Mouse (Mus musculus): ENCODE results near the gene Hist1h2bj.
A peak's percentile ranks its signal among the peaks of the same experiment; 100 is the strongest.

Hist1h2bj gene

DNA sequence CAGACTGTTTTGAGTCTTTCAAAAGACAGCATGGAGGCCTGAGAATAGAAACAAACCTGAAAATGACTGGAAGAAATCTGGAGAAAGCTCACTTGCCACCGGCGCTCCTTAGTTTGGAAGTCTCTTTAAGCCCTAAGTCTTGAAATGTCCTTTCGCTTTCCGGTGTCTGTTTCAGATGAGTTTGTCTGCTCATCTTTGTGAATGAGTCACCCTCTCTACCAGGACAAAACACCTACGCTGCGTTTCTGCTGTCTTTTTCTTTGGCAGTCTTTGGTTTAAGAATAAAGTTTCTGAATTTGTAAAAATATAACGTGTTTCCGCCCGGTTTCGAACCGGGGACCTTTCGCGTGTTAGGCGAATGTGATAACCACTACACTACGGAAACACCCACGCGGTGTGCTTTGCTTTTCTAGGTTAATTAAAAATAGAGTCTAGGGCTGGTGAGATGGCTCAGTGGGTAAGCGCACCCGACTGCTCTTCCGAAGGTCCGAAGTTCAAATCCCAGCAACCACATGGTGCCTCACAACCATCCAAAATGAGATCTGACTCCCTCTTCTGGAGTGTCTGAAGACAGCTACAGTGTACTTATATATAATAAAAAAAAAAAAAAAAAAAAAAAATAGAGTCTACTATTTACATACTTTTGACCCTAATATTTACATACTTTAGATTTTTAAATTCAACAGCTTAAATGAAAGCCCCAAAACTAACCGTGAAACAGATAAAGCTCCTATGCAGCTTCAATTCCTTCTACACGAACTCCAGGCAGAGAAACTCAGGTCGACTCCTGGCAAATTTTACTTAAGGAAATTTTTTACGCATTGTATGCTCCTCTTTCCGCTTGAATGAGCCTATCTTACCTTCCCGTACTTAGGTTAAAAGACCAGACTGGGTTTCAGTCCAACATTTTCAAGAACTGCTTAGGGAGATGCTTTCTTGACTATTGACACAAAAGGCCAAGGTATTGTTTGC lies 27.2 kb upstream of the Hist1h2bj start:
- DNase-seq (ENCODE audit: low spot score), result peak; percentile 93

DNA sequence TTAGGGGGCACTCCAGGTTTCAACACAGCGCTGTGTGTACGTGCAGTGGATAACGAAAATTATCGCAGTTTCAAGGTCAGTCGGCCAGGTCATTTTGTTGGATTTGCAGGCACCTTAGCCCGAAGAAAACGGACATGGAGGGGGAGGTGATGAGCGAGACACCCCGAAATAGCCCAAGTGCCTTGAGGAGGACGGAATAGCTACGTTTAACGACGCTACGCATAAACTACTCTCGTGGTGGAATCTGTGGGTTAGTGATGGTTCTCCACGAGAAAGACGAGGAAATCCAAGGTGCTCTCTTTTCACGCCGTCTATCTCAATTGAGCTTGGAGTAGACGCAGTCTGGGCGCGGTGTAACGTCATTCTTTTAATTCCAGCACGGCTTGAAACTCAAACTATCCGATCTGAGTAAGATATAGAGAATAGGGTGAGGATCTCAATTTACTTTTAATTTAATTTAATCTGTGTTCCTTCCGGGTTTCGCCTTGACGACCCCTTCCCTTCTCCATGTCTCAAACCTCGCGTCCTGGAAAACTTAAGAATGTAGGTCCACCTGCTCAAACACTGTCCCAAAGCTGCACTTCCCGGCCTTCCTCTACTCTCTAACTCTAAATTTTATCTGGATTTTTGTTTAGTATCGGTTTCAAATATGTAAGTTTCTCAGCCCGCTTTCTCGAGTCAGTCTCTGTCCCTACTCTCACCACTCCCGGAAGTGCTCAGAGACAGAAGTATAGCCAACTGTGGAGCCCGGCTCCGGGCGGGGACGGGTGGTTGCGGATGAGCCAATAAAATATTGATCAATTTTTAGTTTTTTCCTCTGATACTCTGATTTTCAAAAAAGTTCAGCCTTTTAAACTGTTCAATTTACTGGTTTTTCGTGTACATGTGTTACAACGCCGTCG lies 22.8 kb upstream of the Hist1h2bj start:
- peak; percentile 40 for DNase-seq (ENCODE audit: low spot score)

DNA sequence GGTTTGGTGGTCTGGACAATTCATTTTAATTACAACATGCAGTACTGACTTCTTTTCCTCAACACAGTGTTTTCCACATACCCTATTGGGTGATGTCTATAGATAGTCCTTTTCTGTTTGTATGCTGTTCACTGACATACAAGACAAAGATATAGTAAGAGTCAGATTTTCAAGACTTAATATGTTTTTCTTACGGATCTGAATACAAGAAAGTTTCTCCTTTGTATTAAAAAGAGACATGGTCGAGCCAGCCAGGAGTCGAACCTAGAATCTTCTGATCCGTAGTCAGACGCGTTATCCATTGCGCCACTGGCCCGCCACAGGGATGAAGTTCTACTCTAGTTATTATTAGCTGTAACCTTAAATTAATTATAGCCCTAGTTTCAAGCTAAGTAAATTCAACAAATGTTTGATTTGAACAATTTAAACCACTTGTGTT lies 22.1 kb upstream of the Hist1h2bj start:
- peak; percentile 78 for DNase-seq (ENCODE audit: low spot score)

DNA sequence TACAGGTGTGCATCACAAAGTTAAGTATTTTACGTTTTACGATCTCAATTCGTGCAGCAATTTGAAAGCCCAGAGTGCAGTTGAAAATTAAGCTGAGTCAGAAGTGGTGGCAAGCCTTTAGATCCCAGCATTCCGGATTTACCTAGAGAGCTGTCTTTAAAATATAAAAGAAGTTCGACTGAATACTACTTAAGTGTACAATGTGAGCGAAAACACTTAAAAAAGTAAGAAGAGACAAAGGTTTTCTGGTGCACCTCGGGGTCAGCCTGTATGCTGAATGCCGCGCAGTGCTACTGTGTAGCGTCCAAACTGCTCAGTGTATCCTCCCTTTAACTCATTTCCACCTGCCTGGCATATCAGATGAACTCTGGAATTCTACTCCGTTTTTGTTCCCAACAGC lies 21.4 kb upstream of the Hist1h2bj start:
- peak; percentile 57 for DNase-seq (ENCODE audit: low spot score)

DNA sequence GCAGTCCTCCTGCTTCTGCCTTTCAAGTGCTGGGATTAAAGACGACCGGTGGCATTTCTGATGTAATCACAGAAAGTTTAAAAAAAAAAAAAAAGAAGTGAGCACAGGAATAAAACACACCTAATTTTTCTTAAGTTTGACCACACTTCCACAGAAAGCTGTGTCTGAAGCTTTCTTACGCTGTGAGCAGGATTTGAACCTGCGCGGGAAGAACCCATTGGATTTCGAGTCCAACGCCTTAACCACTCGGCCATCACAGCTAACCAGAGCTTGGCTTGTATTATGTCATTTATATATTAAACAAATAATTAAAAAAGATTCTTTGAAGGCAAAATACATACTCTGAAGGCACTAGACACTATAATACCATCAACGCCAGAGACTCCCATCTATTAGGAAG lies 20.8 kb upstream of the Hist1h2bj start:
- DNase-seq (ENCODE audit: low spot score), result peak; percentile 81

DNA sequence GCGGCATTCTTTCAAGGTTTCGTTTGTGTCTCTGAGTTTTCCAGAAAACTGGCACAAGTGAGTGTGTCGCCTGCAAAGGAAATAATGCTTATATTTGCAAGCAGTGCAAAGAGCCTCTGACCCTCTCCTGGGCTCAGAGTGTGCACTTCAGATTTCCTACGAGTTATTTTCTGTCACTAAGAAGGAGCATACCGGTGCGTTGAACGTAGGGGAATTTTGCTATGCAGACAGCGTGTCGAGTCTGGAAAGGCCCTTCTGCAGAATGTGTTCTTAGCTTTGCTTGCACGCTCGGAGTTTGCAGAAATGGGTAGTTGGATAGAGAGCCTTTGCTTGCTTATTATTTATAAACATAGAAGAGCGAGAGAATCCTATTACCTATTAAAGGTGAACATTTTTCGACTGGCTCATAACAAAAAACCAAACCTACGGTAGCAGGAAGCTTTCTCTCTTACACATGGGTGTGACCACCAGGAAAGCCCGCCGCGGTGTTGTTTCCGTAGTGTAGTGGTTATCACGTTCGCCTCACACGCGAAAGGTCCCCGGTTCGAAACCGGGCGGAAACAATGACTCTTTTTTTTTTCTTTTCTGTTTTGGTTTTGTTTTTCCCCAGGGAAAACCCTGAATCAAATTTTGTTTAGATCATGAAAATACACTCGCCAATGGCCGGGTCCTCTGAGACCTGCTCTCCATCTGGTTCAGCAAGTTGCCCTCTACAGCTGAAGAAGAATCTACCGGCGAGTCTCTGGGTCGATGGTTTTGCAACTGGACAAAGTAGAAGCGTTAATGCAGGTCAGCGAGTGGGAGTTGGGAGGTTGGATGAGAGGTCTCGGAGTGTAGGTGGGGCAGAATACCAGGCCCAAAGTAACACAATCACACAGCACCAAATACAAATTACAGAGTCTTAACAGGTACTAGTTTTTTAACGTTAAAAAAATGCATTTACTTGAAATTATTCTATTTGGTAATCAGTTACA lies 16.7 kb upstream of the Hist1h2bj start:
- DNase-seq (ENCODE audit: low spot score), result peak; percentile 87

DNA sequence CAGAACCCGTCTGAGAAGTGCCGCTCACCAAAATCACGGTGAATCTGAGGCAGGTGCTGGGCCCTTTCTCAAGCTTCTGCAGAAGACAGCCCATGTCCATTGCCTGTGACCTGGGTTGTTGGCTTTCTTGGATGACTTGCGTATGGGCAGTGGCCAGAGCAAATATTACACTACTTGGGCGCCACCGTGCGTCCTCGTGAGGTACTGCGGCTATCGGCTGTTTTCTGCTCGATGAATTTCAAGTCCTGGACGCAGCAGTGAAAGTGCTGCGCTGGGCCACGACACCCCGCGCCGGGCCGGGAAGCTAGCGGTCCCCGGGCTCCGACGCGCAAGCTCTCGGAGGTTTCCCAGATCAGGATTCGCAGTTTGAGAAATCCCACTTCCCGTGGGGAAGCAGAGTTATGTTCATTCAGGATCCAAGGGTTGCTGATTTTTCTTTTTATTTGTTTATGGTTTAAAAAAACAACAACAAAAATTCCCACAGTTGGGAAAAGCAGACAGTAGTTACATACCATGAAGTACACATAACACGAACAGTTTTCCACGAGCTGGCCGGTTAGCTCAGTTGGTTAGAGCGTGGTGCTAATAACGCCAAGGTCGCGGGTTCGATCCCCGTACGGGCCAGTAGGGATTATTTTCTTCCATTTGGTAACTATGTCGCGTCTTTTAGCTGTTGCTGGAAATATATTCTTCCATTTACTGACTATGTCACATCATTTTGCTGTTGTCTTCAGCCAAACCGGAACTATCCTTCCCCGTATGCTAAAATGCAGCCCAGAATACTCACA lies 14.1 kb upstream of the Hist1h2bj start:
- peak; percentile 95 for DNase-seq (ENCODE audit: low spot score)

DNA sequence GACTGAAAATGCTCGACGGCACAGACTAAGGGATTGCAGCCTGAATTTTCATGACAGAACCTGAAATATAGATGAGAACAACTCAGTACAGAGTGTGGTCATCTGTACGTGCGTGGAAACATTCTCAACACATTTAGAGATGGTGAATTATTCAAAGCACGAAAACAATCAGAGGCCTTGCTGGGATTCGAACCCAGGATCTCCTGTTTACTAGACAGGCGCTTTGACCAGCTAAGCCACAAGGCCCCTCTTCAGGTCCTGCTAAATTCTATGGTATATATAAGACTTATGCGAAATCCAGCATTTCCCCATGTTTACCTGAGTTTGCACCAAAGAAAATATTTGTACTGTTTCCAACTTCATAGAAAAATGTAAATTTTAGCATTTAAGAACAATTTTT lies 13.1 kb upstream of the Hist1h2bj start:
- peak; percentile 64 for DNase-seq (ENCODE audit: low spot score)

DNA sequence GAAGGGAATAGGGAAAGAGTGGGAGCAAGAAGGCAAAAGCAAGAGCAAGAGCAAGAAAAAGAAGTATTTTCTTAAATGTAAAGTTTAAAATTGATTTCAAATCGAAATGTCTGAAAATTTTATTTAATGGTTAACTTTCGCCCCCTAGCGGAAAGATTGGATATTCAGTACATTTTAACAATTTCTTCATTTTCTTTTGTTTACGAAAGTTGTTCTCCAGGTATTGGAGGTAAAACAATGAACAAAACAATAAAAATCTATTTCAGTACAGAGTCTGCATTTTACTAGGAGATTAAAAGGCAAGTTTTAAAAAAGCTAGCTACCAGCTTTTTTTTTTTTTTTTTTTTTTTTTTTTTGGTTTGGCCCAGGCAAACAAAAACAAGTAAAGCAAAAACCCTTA lies 12.5 kb upstream of the Hist1h2bj start:
- DNase-seq (ENCODE audit: low spot score), result no peak

DNA sequence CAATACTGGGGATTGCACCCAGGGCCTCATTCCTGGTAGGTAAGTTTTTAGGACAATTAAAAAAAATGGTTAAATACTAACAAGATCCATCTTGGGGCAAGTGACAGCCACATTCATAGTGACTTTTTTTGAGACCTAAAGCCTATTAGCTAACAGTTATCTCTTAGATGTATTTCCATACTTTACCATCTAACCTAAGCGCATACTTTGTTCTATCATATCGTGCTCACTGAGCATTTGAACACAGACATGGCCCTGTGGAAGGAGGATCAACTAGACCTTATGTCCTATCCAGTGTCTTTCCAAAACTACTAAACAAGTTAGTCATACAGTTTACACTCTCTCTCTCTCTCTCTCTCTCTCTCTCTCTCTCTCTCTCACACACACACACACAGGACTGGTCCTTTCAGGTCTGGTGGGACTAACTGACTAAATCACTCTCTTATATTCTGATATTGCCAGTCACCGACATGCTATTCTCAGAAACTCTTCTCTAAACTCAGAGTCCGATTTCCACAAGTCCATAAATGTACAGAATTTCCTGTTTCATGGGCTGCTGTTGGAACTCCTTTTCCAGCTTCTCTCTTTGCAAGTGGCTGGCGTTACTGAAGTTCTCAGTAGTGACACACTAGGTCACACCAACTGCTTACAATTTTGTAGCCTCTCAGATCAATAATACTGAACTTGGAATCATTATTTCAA lies 9.1 kb upstream of the Hist1h2bj start:
- DNase-seq (ENCODE audit: low spot score), result no peak

DNA sequence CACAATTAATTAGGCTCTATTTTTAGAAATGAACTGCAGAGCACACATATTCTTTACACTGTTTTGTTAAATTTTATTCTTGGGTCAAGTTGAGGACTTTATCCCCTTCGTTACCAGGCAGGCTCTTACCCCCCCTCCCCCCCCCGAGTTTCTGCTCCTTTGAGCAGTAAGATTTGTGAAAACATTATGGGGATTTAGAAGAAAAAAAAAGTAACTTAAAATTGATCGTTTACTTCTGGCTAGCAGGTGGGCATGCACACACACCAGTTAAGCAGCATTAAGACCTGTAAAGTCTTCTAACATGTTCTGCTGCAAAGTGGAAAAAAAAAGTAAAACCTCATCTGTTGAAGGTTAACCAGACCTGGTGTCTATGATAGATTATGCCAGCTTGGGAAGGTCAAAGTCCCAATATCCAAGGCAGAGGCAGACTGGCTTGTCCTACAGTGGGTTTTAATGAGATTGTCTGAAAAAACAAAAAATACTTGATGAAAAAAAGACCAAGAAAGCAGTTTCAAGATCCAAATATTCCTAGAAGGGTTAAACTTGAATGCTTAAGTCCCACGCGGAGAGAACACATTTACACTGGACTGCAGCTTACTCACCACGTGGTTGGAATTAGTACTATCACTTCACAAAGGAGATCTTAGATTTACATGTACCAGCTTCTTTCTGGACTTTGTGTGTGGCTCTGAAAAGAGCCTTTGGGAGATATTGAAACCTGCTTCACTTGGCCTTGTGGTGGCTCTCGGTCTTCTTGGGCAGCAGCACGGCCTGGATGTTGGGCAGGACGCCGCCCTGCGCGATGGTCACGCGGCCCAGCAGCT lies 8.4 kb upstream of the Hist1h2bj start:
- DNase-seq (ENCODE audit: low spot score), result peak; percentile 71

DNA sequence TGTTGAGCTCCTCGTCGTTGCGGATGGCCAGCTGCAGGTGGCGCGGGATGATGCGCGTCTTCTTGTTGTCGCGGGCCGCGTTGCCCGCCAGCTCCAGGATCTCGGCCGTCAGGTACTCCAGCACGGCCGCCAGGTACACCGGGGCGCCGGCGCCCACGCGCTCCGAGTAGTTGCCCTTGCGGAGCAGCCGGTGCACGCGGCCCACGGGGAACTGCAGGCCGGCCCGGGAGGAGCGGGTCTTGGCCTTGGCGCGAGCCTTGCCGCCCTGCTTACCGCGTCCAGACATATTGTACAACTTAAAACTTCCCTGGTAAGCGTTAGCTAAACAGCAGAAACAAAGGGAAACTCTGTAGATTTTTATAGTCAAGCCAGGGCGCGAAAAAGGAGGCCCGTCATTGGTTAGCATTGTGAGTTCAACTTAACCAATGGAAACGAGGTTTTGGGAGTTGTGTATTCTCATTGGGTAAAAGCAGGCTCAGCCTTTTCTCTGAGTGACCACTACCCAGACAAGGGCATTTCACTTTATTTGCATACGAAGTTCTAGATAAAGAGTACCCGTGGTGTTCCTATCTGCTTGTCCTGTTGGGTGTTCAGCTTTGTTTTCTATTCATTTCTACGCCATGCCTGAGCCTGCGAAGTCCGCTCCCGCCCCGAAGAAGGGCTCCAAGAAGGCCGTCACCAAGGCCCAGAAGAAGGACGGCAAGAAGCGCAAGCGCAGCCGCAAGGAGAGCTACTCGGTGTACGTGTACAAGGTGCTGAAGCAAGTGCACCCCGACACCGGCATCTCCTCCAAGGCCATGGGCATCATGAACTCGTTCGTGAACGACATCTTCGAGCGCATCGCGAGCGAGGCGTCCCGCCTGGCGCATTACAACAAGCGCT lies 7.5 kb upstream of the Hist1h2bj start, which contains the start of the genes Hist1h2ah and Hist1h2bk:
Hist1h2ah (minus strand) TSS at position 302 of the 882 bp plus-strand sequence.
Hist1h2bk (plus strand) TSS at position 604 of the 882 bp plus-strand sequence.
- peak; percentile 96 for DNase-seq (ENCODE audit: low spot score)

DNA sequence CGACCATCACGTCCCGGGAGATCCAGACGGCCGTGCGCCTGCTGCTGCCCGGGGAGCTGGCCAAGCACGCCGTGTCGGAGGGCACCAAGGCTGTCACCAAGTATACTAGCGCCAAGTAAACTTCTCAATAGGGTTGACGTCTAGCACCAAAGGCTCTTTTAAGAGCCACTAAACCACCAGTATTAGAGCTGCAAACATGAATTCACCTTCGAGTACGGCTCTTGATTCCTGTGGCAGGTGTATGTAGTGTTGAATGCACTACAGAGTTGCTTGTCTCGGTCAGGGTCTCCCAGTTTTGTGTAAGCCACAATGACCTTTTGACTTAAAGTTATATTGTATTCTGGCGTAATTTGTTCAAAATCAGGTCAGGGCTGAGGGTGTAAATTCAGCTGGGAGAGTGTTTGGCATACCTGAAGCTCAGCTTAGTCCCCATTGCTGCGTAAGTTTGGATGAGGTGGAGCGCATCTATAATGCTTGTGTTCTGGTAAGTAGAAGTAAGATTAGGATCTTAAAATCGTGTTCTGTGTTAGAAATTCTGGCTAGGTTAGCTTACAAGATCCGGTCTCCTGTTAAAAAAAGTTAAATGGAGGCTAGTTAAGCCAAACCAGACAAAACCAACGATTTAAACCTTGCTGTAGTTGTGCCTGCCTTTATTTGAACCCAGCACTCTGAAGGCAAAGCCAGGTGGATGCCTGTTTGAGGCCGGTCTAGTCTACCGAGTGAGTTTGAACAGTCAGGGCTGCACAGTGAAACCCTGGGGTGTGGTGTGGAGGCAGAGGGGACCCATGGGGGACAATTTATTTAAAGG lies 6.7 kb upstream of the Hist1h2bj start:
- peak; percentile 69 for DNase-seq (ENCODE audit: low spot score)

DNA sequence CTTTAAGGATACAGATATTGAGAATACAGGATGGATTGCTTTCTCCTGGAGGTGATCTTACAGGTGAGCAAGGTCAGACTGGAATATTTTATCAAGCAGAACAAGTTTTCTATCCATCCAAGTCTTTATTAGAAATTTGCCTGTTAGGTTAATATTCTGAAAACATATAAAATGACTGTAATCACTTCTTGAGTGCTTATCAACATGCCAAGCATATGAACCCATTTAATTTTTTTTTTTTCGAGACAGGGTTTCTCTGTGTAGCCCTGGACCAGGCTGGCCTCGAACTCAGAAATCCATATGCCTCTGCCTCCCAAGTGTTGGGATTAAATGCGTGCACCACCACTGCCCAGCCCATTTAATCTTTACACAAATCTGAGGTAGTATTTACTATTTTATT lies 6.0 kb upstream of the Hist1h2bj start:
- DNase-seq (ENCODE audit: low spot score), result no peak

DNA sequence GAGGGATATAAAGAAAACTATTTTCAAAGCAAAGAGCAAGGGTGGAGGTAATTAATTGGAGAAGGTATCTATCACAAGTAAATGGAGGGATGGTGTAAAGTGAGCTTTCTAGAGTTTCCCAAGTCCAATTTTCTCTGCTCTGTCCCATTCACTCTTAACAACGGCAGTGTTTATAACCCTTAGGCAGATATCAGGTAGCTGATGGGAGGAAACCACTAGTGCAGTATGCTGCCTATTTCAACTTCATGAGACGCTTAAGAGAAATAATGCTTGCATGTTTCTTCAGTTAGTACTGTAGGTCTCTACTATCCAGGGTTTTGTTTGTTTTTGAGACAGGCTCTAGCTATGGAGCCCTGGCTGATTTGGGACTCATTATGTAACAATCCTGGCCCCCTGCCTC lies 5.6 kb upstream of the Hist1h2bj start:
- DNase-seq (ENCODE audit: low spot score), result no peak

DNA sequence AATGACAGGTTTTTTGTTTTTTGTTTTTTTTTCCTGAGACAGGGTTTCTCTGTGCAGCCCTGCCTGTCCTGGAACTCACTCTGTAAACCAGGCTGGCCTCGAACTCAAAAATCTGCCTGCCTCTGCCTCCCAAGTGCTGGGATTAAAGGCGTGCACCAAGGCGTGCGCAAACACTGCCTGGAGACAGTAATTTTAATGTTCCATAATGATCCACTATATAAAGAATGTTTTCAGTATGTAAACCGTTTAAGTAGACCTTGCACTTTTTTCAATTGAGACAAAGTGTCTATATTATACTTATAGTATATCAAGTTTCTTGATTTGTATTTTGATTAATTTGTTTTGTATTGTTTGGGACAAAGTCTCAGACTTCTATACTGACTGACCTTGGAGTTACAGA lies 3.6 kb upstream of the Hist1h2bj start:
- DNase-seq (ENCODE audit: low spot score), result no peak

DNA sequence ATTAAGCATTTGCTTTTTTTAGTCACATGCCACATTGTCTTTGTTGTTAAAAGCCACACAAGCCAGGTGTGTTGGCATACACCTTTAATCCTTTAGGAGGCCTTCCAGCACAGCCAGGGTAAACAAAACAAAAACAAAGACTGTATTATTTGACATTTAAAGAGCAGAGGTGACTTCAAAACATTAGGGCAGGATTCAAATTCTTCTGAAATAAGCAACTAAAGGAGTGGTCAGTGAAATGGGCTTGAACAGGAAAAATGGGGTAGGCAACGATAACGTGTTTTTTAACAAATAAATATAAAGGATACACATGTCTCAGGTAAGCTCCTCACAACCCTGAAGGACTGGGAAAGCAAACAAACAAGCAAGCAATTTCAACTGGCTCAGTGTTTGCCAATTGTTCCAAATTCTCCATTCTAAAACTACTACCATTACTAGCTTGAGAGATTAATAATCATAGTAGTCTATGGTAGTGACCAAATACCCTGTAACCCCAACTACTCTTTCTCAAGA lies 3.0 kb upstream of the Hist1h2bj start:
- no peak for DNase-seq (ENCODE audit: low spot score)

All from yolk sac, embryonic 10.5 days (tissue).